Mouse (Mus musculus) embryonic facial prominence, embryonic 12.5 days (tissue): Measurements from ENCODE around the gene Krtap1-3. TPM values are rescaled to one million over a fixed set of nuclear protein-coding genes. Genes with fewer than 3 reads are reported as not detected.

Experiments
- ATAC-seq: fragments of 200-750 bp; cut with Nextera tagmentation; 2 replicates; pipeline ENCODE4 v1.8.0; 2017; ENCODE audit not compliant: insufficient number of reproducible peaks, insufficient read depth, low FRiP score, low TSS enrichment
- H3K27ac ChIP-seq: fragments of 300-500 bp; sonication (generic); 2 replicates; pipeline ENCODE4 v1.5.1; 2016; ENCODE audit warnings: mild to moderate bottlenecking
- H3K27me3 ChIP-seq: fragments of 300-500 bp; sonication (generic); 2 replicates; pipeline ENCODE4 v1.6.1; 2016; ENCODE audit warnings: mild to moderate bottlenecking, moderate library complexity
- H3K36me3 ChIP-seq: fragments of 300-500 bp; sonication (generic); 2 replicates; pipeline ENCODE4 v1.6.1; 2016; ENCODE audit warnings: mild to moderate bottlenecking
- H3K4me1 ChIP-seq: fragments of 300-500 bp; sonication (generic); 2 replicates; pipeline ENCODE4 v1.6.1; 2016
- H3K4me2 ChIP-seq: fragments of 300-500 bp; sonication (generic); replicated peaks from 2 replicates; pipeline ENCODE4 v1.6.1; 2016; ENCODE audit warnings: mild to moderate bottlenecking, moderate library complexity
- H3K4me3 ChIP-seq: fragments of 300-500 bp; sonication (generic); 2 replicates; pipeline ENCODE4 v1.5.1; 2016; ENCODE audit warnings: mild to moderate bottlenecking
- H3K9ac ChIP-seq: fragments of 300-500 bp; sonication (generic); 2 replicates; pipeline ENCODE4 v1.6.1; 2016; ENCODE audit warnings: mild to moderate bottlenecking, moderate library complexity
- H3K9me3 ChIP-seq: fragments of 300-500 bp; sonication (generic); 2 replicates; pipeline ENCODE4 v1.6.1; 2016; ENCODE audit warnings: mild to moderate bottlenecking, moderate library complexity
- WGBS: fragments of 180-500 bp; shearing (Covaris S2); methylation state at CpG from one replicate; pipeline ENCODE4 v1.1.7; 2016; 5-methylcytosine and 5-hydroxymethylcytosine counted together
- polyA plus RNA-seq: library from polyadenylated mRNA; unstranded; fragments of >200 nt; fragmentation: Nextera tagmentation; extraction: Ambion mirVana; gene quantifications from 2 replicates; pipeline ENCODE4 v1.2.1, GENCODE M21; 2016

Gene Krtap1-3
- polyA plus RNA-seq, 1 experiment from 2014 or later: not detected

GRCm38 (mm10) chr11:99556753-99557152 is 34.4 kb downstream of the Krtap1-3 start, which contains the start of gene Krtap3-2:
Krtap3-2 (minus strand) TSS chr11:99556853.
- WGBS: 79% methylated on average over 2 of the region's 2 CpGs

GRCm38 (mm10) chr11:99556195-99556594 is 34.9 kb downstream of the Krtap1-3 start:
- Histone ChIP-seq H3K4me3 (no peak overlapping the region), H3K9ac (no peak overlapping the region), H3K27ac (no peak overlapping the region), H3K4me1 (no peaks in the 10 kb centered on the region), H3K9me3 (no peaks in the 10 kb centered on the region), H3K36me3 (no peaks in the 10 kb centered on the region), H3K4me2 (no peak overlapping the region), H3K27me3 (no peaks in the 10 kb centered on the region)
- no peak for ATAC-seq
- WGBS: 81% methylated on average over 2 of the region's 2 CpGs

More at GRCm38 (mm10) chr11:99556753-99557152, 34.4 kb downstream of the Krtap1-3 start, which contains the start of gene Krtap3-2:
- no peaks in the 10 kb centered on the region for H3K27me3 ChIP-seq
- H3K36me3 ChIP-seq: no peaks in the 10 kb centered on the region
- no peak within 1 kb of the TSS for H3K4me3 ChIP-seq
- ATAC-seq: no peak
- no peaks in the 10 kb centered on the region for H3K9me3 ChIP-seq
- no peak within 1 kb of the TSS for H3K9ac ChIP-seq
- H3K4me2 ChIP-seq: no peak within 1 kb of the TSS
- H3K4me1 ChIP-seq: no peaks in the 10 kb centered on the region
- no peak within 1 kb of the TSS for H3K27ac ChIP-seq

- H3K4me1 ChIP-seq: no peaks in the 10 kb centered on the region
- no peak for ATAC-seq
- no peaks in the 10 kb centered on the region for H3K27me3 ChIP-seq
- no peak within 1 kb of the TSS for H3K4me2 ChIP-seq
- 72% methylated on average over 4 of the region's 4 CpGs for WGBS
- H3K36me3 ChIP-seq: no peaks in the 10 kb centered on the region
- H3K9me3 ChIP-seq: no peaks in the 10 kb centered on the region
- no peak within 1 kb of the TSS for H3K27ac ChIP-seq
- no peak within 1 kb of the TSS for H3K9ac ChIP-seq
- no peak within 1 kb of the TSS for H3K4me3 ChIP-seq
Observed at GRCm38 (mm10) chr11:99550765-99551164, 40.4 kb downstream of the Krtap1-3 start, which contains the start of gene Krtap3-3. Krtap3-3 (minus strand) TSS chr11:99550865.

GRCm38 (mm10) chr11:99547892-99548291 is 43.2 kb downstream of the Krtap1-3 start:
- Histone ChIP-seq H3K36me3 (no peaks in the 10 kb centered on the region), H3K4me3 (no peak overlapping the region), H3K27me3 (no peaks in the 10 kb centered on the region), H3K4me1 (no peaks in the 10 kb centered on the region), H3K9me3 (no peaks in the 10 kb centered on the region), H3K9ac (no peak overlapping the region), H3K4me2 (no peak overlapping the region), H3K27ac (no peak overlapping the region)
- ATAC-seq: no peak

Other genes with a start within 250 kb of the Krtap1-3 start
- not detected in 2 replicates for gene Krt27, start 240.2 kb downstream of the Krtap1-3 start, polyA plus RNA-seq
- gene Krt28, start 216.4 kb downstream of the Krtap1-3 start, polyA plus RNA-seq: 0.18 and 0.29 TPM in 2 replicates
- gene Krt10, start 202.0 kb downstream of the Krtap1-3 start, polyA plus RNA-seq: 34.6 and 35.3 TPM in 2 replicates
- gene Krt12, start 169.1 kb downstream of the Krtap1-3 start, polyA plus RNA-seq: not detected in 2 replicates
- 0.40 and 0.42 TPM in 2 replicates for gene Krt20, start 153.2 kb downstream of the Krtap1-3 start, polyA plus RNA-seq
- 0.61 and 2.4 TPM in 2 replicates for gene Krt23, start 98.2 kb downstream of the Krtap1-3 start, polyA plus RNA-seq
- gene Krt39, start 70.0 kb downstream of the Krtap1-3 start, polyA plus RNA-seq: not detected in 2 replicates
- gene Krt40, start 48.2 kb downstream of the Krtap1-3 start, polyA plus RNA-seq: not detected in 2 replicates
- gene Krtap3-3, start 40.5 kb downstream of the Krtap1-3 start, polyA plus RNA-seq: not detected in 2 replicates
- gene Krtap3-2, start 34.5 kb downstream of the Krtap1-3 start, polyA plus RNA-seq: not detected in 2 replicates
- not detected in 2 replicates for gene Gm11939, start 31.9 kb downstream of the Krtap1-3 start, polyA plus RNA-seq
- not detected in 2 replicates for gene Krtap3-1, start 24.7 kb downstream of the Krtap1-3 start, polyA plus RNA-seq
- not detected in 2 replicates for gene Krtap1-5, start 10.3 kb downstream of the Krtap1-3 start, polyA plus RNA-seq
- not detected in 2 replicates for gene Krtap1-4, start 7.7 kb downstream of the Krtap1-3 start, polyA plus RNA-seq
- gene Krtap9-3, start 6.8 kb upstream of the Krtap1-3 start, polyA plus RNA-seq: not detected in 2 replicates
- gene Gm11938, start 12.0 kb upstream of the Krtap1-3 start, polyA plus RNA-seq: not detected in 2 replicates
- not detected in 2 replicates for gene Gm11937, start 18.9 kb upstream of the Krtap1-3 start, polyA plus RNA-seq
- gene Krtap2-4, start 23.5 kb upstream of the Krtap1-3 start, polyA plus RNA-seq: not detected in 2 replicates
- not detected in 2 replicates for gene Gm11562, start 29.1 kb upstream of the Krtap1-3 start, polyA plus RNA-seq
- not detected in 2 replicates for gene Krtap4-1, start 36.9 kb upstream of the Krtap1-3 start, polyA plus RNA-seq
- gene Krtap4-2, start 43.7 kb upstream of the Krtap1-3 start, polyA plus RNA-seq: not detected in 2 replicates
- not detected in 2 replicates for gene Krtap4-7, start 52.8 kb upstream of the Krtap1-3 start, polyA plus RNA-seq
- not detected in 2 replicates for gene Gm11555, start 58.9 kb upstream of the Krtap1-3 start, polyA plus RNA-seq
- gene Gm11563, start 67.6 kb upstream of the Krtap1-3 start, polyA plus RNA-seq: not detected in 2 replicates
- gene Krtap4-6, start 74.6 kb upstream of the Krtap1-3 start, polyA plus RNA-seq: not detected in 2 replicates
- gene Gm14190, start 99.4 kb upstream of the Krtap1-3 start, polyA plus RNA-seq: not detected in 2 replicates
- not detected in 2 replicates for gene Gm14180, start 143.0 kb upstream of the Krtap1-3 start, polyA plus RNA-seq
- gene Gm11595, start 181.6 kb upstream of the Krtap1-3 start, polyA plus RNA-seq: not detected in 2 replicates
- not detected in 2 replicates for gene Krtap4-8, start 189.4 kb upstream of the Krtap1-3 start, polyA plus RNA-seq
- not detected in 2 replicates for gene Krtap4-9, start 193.9 kb upstream of the Krtap1-3 start, polyA plus RNA-seq
- not detected in 2 replicates for gene Gm11596, start 202.1 kb upstream of the Krtap1-3 start, polyA plus RNA-seq
- gene Gm11569, start 207.6 kb upstream of the Krtap1-3 start, polyA plus RNA-seq: not detected in 2 replicates
- not detected in 2 replicates for gene Gm11554, start 213.1 kb upstream of the Krtap1-3 start, polyA plus RNA-seq
- gene Krtap4-13, start 218.6 kb upstream of the Krtap1-3 start, polyA plus RNA-seq: not detected in 2 replicates
- gene Gm11564, start 224.3 kb upstream of the Krtap1-3 start, polyA plus RNA-seq: not detected in 2 replicates
- not detected in 2 replicates for gene 2300003K06Rik, start 246.7 kb upstream of the Krtap1-3 start, polyA plus RNA-seq